Mouse (Mus musculus) midbrain, embryonic 10.5 days (tissue): ENCODE measurements around the gene Kcnk3. TPM values are rescaled to one million over a fixed set of nuclear protein-coding genes. Genes with fewer than 3 reads are reported as not detected.

Experiments
- DNase-seq: peaks from one replicate; pipeline ENCODE4 v3.0.0-alpha.2; 2017; ENCODE audit warnings: low spot score
- H3K27ac ChIP-seq: fragments of 300-500 bp; sonication (generic); replicated peaks from 2 replicates; pipeline ENCODE4 v1.5.1; 2016; ENCODE audit warnings: mild to moderate bottlenecking
- H3K27me3 ChIP-seq: fragments of 300-500 bp; sonication (generic); 2 replicates; pipeline ENCODE4 v1.6.1; 2016; ENCODE audit warnings: low read depth, mild to moderate bottlenecking; ENCODE audit not compliant: poor library complexity, severe bottlenecking
- H3K36me3 ChIP-seq: fragments of 300-500 bp; sonication (generic); 2 replicates; pipeline ENCODE4 v1.6.1; 2016; ENCODE audit warnings: mild to moderate bottlenecking, moderate library complexity
- H3K4me1 ChIP-seq: fragments of 300-500 bp; sonication (generic); 2 replicates; pipeline ENCODE4 v1.6.1; 2016
- H3K4me3 ChIP-seq: fragments of 300-500 bp; sonication (generic); 2 replicates; pipeline ENCODE4 v1.5.1; 2016; ENCODE audit warnings: mild to moderate bottlenecking, moderate library complexity
- H3K9me3 ChIP-seq: fragments of 300-500 bp; sonication (generic); replicated peaks from 2 replicates; pipeline ENCODE4 v1.6.1; 2016; ENCODE audit warnings: mild to moderate bottlenecking
- WGBS: fragments of 180-500 bp; shearing (Covaris S2); methylation state at CpG from one replicate; pipeline ENCODE4 v1.1.7; 2016; 5-methylcytosine and 5-hydroxymethylcytosine counted together
- polyA plus RNA-seq: library from polyadenylated mRNA; unstranded; fragments of >200 nt; fragmentation: Nextera tagmentation; extraction: Ambion mirVana; gene quantifications from 2 replicates; pipeline ENCODE4 v1.2.1, GENCODE M21; 2016

The Kcnk3 gene
- polyA plus RNA-seq, 1 experiment from 2014 or later, result 0.12 TPM

DNA sequence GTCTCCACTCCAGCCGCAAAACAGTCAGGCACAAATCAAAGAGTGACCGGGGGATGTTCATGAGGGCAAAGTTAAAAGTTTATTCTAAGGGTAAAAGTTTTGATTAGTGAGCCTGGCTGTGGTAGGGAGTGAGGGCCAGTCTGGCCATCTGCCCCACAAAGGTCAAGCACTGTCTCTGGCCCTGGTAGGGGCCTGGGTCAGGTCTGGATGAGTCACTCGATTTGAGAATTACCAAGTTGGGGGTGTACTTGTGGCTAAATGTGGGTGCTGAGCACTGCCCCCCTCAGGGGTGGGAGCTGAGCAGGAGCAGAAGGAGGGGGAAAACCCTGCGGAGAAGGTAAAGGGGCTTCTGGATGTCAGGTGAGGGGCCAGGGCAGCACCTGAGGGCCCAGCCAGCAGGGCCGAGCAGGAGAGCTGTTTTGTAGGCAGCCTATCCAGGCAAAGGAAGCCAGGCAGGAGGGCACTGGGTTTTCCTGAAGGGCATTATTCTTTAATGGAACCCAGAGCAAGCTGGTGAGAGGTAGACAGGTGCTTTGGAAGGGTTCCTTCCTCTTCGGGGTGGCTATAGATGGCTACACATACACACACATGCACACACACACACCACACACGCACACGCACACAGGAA, 30.5 kb downstream of the Kcnk3 start:
- H3K27me3 ChIP-seq, result peaks cover 69% of the 10 kb centered on the region
- 82% methylated on average over 8 of the region's 8 CpGs for WGBS
- DNase-seq, result no peak

DNA sequence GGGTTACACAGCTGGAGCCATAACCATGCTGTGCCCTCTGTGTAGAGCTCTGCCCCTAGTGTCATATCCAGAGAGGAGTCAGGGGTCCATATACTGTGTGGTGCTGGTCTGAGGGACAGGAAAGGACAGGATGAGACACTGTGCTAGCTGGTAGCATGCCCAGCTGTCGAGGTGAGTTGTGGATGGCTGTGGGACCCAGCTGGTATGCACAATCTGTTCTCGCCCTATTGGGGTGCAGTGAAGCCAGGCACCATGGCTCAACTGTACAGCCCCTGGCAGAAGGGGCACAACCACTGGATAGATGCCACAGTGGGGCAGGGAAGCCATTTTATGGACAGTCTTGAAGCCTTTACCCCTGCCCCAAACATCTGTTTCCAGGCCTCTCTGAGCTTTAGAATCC, 31.2 kb downstream of the Kcnk3 start:
- no peak for DNase-seq
- no peaks in the 10 kb centered on the region for H3K9me3 ChIP-seq
- 65% methylated on average over 2 of the region's 2 CpGs for WGBS
- peaks cover 75% of the 10 kb centered on the region for H3K27me3 ChIP-seq
- no peak overlapping the region for H3K27ac ChIP-seq
- H3K4me1 ChIP-seq, result peaks cover 25% of the 10 kb centered on the region
- H3K36me3 ChIP-seq, result no peaks in the 10 kb centered on the region
- H3K4me3 ChIP-seq, result no peak overlapping the region

More for the DNA sequence above, 30.5 kb downstream of the Kcnk3 start:
- H3K36me3 ChIP-seq, result no peaks in the 10 kb centered on the region
- H3K4me3 ChIP-seq, result no peak overlapping the region
- H3K9me3 ChIP-seq, result no peaks in the 10 kb centered on the region
- peaks cover 27% of the 10 kb centered on the region for H3K4me1 ChIP-seq
- H3K27ac ChIP-seq, result no peak overlapping the region

DNA sequence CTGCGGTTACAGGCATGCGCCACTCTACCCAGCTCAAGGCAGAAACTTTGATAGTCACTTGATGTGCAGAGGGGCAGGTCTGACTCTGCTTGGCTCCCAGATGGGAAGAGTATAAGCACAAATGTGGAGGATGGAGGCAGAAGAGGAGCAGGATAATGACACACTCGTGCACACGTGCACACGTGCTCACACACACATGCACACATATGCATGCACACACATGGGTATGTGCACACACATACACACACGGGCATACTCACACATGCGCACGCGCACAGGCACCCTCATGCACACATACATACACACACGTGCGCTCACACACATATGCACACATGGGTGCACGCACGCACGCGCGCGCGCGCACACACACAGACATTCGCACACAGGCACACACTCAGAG, 32.6 kb downstream of the Kcnk3 start:
- Histone ChIP-seq H3K4me3 (no peak overlapping the region), H3K9me3 (no peaks in the 10 kb centered on the region), H3K27ac (no peak overlapping the region), H3K36me3 (no peaks in the 10 kb centered on the region), H3K4me1 (peaks cover 25% of the 10 kb centered on the region), H3K27me3 (peaks cover 77% of the 10 kb centered on the region)
- no peak for DNase-seq
- 98% methylated on average over 20 of the region's 20 CpGs for WGBS

DNA sequence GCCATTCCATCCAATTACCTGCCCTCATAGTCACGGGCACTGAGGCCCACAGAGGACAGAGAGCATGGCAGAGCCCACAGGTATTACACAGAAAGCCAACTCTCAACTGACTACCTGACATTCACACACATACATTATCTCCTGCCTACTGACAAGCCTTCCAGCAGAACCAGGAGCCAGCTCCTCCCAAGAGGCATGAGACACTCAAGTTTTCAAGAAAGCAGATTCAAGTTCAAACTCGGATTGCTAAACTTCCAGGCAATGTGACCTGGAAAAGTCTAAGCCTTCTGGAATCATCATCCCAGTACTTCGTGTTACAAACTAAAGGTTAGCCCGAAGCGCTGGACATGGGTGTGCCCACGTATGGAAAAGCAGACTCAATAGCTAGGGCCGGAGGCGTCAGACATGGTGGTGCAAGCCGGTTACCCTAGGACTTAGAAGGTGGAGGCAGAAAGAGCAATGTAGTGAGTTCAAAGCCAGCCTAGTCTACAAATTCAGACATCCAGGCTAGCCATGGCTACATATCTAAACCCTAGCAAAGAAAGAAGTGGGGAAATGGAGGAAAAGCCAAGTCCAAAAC, 33.3 kb downstream of the Kcnk3 start:
- no peaks in the 10 kb centered on the region for H3K9me3 ChIP-seq
- no peak overlapping the region for H3K27ac ChIP-seq
- H3K36me3 ChIP-seq, result no peaks in the 10 kb centered on the region
- H3K4me1 ChIP-seq, result peaks cover 25% of the 10 kb centered on the region
- H3K27me3 ChIP-seq, result peaks cover 78% of the 10 kb centered on the region
- H3K4me3 ChIP-seq, result no peak overlapping the region
- no peak for DNase-seq
- WGBS, result 88% methylated on average over 9 of the region's 9 CpGs

DNA sequence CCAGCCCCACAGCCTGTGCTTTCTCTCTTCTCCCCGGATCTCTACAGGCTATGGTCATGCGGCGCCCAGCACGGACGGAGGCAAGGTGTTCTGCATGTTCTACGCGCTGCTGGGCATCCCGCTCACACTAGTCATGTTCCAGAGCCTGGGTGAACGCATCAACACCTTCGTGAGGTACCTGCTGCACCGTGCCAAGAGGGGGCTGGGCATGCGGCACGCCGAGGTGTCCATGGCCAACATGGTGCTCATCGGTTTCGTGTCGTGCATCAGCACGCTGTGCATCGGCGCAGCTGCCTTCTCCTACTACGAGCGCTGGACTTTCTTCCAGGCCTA, 33.8 kb downstream of the Kcnk3 start:
- H3K4me1 ChIP-seq, result peaks cover 22% of the 10 kb centered on the region
- no peak overlapping the region; the same call in 1 of the 2 replicates for H3K27ac ChIP-seq
- H3K4me3 ChIP-seq, result peak overlapping the region; percentile 58
- H3K36me3 ChIP-seq, result no peaks in the 10 kb centered on the region
- 43% methylated on average over 22 of the region's 22 CpGs for WGBS
- no peaks in the 10 kb centered on the region for H3K9me3 ChIP-seq
- DNase-seq, result no peak
- H3K27me3 ChIP-seq, result peaks cover 78% of the 10 kb centered on the region

DNA sequence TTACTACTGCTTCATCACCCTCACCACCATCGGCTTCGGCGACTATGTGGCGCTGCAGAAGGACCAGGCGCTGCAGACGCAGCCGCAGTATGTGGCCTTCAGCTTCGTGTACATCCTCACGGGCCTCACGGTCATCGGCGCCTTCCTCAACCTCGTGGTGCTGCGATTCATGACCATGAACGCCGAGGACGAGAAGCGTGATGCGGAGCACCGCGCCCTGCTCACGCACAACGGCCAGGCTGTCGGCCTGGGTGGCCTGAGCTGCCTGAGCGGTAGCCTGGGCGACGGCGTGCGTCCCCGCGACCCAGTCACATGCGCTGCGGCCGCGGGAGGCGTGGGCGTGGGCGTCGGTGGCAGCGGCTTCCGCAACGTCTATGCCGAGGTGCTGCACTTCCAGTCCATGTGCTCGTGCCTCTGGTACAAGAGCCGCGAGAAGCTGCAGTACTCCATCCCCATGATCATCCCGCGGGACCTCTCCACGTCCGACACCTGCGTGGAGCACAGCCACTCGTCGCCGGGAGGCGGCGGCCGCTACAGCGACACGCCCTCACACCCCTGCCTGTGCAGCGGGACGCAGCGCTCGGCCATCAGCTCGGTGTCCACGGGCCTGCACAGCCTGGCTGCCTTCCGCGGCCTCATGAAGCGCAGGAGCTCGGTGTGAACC, 34.3 kb downstream of the Kcnk3 start:
- DNase-seq, result peak; percentile 59
- Histone ChIP-seq H3K4me1 (peaks cover 22% of the 10 kb centered on the region), H3K27ac (peak overlapping the region; percentile 52), H3K36me3 (no peaks in the 10 kb centered on the region), H3K27me3 (peaks cover 78% of the 10 kb centered on the region), H3K9me3 (no peaks in the 10 kb centered on the region), H3K4me3 (peak overlapping the region; percentile 58)
- 2% methylated on average over 69 of the region's 69 CpGs for WGBS

DNA sequence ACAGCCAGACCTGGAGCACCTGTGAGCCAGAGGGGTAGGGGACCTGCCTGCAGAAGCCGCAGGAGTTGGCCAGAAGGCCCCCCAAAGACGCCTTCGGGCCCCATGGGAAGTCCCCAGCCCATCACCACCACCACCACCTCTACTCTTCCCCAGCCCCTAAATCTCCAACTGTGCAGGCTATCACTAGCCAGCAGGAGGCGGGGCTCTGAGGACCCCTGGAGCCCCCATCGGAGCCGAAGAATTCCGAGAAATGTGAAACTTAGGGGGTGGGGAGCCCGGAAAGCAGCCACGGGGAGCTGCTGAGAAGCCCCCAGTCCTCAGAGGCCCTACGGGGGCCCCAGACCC, 34.8 kb downstream of the Kcnk3 start:
- Histone ChIP-seq H3K4me3 (peak overlapping the region; percentile 58), H3K27ac (peak overlapping the region; percentile 52), H3K9me3 (no peaks in the 10 kb centered on the region), H3K4me1 (peaks cover 22% of the 10 kb centered on the region), H3K27me3 (peaks cover 77% of the 10 kb centered on the region), H3K36me3 (no peaks in the 10 kb centered on the region)
- WGBS, result 0% methylated on average over 10 of the region's 10 CpGs
- DNase-seq, result no peak

DNA sequence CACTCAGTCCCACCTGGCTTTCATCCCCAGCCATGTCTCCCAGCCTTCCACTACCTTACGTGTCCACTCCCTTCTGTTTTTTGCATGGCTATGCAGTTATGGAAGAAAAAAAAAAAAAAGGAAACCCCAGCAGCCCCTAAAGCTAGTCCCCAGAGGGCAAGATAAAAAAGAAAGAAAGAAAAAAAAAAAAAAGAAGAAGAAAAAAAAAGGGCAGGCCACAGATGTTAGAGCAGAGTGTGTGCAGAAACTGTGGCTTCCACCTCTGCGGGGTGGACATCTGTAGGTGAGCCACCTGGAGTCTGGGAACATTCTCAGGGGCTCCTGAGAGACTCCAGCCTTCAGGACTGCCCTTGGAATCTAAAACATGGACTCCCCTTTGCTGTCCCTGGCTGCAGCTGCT, 35.4 kb downstream of the Kcnk3 start:
- no peaks in the 10 kb centered on the region for H3K36me3 ChIP-seq
- peaks cover 71% of the 10 kb centered on the region for H3K27me3 ChIP-seq
- peaks cover 20% of the 10 kb centered on the region for H3K4me1 ChIP-seq
- no peak overlapping the region for H3K27ac ChIP-seq
- peak overlapping the region; percentile 58; the same call in 1 of the 2 replicates for H3K4me3 ChIP-seq
- DNase-seq, result no peak
- WGBS, result 45% methylated on average over 2 of the region's 2 CpGs
- no peaks in the 10 kb centered on the region for H3K9me3 ChIP-seq

DNA sequence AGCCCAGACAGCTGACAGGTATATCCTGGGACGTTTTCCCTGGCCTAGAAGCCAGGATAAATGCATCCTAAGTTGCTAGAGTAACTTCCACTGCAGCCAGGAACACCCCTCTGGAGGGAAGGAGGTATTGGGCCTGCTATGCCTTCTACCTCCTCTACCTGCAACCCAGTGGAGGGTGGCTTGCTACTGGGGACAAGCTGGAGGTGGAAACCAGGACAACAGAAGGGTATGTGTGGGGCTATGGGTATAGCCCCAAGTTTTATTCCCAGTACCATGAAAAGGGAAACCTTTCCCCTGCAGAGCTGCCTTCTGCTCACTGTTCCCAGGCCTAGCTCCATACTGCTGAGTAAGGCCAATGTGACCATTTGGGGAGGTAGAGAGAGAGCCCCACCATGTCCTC, 36.3 kb downstream of the Kcnk3 start:
- peaks cover 65% of the 10 kb centered on the region for H3K27me3 ChIP-seq
- 38% methylated on average over 1 of the region's 1 CpGs for WGBS
- DNase-seq, result no peak
- no peak overlapping the region for H3K27ac ChIP-seq
- no peak overlapping the region for H3K4me3 ChIP-seq
- H3K9me3 ChIP-seq, result no peaks in the 10 kb centered on the region
- H3K36me3 ChIP-seq, result no peaks in the 10 kb centered on the region
- H3K4me1 ChIP-seq, result peaks cover 20% of the 10 kb centered on the region

DNA sequence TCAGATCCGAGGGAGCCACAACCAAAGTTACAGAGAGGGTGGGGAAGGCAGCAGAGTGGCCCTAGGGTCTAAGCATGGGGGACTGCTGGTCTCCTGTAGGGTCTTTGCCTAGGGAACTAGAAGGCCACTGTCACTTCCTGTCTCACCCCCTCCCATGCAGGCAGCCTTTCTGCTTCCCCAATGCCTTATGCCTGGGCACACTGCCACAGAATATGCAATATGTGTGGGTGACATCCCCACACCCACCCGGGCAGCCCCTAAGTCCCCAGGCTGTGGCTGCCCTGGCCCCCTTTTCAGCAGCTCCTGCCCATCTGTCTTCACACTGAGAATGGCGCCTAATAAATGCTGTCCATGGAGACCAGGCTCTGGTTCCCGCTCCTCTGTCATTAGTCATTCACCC, 36.9 kb downstream of the Kcnk3 start:
- DNase-seq, result no peak
- no peaks in the 10 kb centered on the region for H3K36me3 ChIP-seq
- H3K27me3 ChIP-seq, result peaks cover 64% of the 10 kb centered on the region
- no peak overlapping the region for H3K27ac ChIP-seq
- 60% methylated on average over 4 of the region's 4 CpGs for WGBS
- H3K9me3 ChIP-seq, result no peaks in the 10 kb centered on the region
- no peak overlapping the region for H3K4me3 ChIP-seq
- peaks cover 20% of the 10 kb centered on the region for H3K4me1 ChIP-seq

DNA sequence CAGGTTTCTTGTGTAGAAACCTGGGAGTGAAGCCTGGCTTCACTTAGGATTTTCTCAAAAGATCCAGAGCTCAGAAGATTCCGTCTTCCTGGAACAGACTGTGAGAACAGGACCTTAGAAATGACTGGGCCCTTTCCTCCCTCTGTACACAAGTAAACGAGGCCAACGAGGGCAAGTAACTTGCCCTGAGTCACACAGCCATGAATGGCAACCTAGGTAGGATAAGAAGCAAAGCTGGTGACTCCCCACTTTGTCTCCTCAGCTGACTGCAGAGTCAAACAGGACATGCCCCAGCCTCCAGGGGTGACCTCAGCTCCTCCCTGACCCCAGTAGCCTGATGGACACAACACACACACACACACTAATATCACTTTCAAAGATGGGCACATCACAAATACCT, 37.4 kb downstream of the Kcnk3 start:
- DNase-seq, result no peak
- peaks cover 20% of the 10 kb centered on the region for H3K4me1 ChIP-seq
- no peak overlapping the region for H3K4me3 ChIP-seq
- peaks cover 61% of the 10 kb centered on the region for H3K27me3 ChIP-seq
- H3K27ac ChIP-seq, result no peak overlapping the region
- WGBS, result 85% methylated on average over 3 of the region's 3 CpGs
- H3K9me3 ChIP-seq, result no peaks in the 10 kb centered on the region
- no peaks in the 10 kb centered on the region for H3K36me3 ChIP-seq

DNA sequence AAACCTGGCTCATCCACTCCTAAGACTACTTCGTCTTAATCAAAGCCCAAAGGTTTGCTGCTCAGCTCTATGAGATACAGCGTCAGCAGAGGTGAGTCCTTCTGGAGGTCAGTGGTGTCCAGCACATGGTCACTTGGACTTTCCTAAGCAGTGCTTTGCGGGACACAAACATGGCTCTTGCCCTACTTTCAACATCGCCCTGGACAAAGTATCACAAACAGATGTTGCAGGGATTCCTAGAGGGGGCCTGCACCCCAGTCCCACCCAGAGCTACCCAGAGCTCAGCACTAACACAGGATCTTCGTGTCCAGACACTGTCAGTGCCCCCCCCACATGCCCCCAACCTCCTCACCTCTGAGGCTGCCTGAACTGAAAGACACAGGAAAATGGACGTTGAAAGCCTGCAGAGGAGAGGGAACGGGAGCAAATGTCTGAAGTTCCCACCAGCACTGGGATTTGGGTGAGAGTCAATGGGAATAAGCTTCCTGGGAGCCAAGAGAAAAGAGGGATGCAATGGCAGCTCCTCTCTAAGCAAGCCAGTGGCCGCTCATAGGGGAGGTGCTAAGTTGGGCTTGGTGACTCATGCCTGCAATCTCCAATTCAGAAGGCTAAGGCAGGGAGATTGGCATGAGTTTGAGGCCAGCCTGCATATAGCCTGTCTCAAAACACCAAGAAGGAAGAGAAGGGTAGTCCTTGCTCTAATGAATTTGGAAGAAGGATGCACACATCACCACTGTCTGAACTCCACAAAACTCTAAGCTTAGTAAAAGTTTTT, 38.5 kb downstream of the Kcnk3 start:
- Histone ChIP-seq H3K9me3 (no peaks in the 10 kb centered on the region), H3K36me3 (no peaks in the 10 kb centered on the region), H3K27ac (no peak overlapping the region), H3K4me1 (peaks cover 20% of the 10 kb centered on the region), H3K4me3 (no peak overlapping the region), H3K27me3 (peaks cover 49% of the 10 kb centered on the region)
- no peak for DNase-seq
- WGBS, result 79% methylated on average over 8 of the region's 8 CpGs

DNA sequence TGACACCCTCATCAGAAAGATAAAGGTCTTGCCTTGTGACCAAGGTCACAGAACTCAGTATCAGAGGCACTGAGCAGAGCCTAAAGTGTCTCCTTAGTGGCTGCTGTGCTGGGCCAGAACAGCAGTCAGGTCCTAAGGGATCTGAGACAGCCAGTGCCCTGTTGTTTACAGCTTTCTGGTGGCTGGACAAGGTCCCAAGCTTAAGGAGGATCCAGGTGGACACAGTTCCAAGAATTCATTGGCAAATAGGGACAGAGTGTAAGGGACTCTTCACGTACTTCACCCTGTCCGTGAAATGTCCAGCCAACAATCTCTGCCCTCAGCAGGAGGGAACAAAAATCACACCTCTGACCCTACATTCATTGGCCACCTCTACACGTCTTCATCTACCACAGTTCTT, 40.5 kb downstream of the Kcnk3 start:
- Histone ChIP-seq H3K4me1 (0 out of 2 replicates have a peak, but pooled peaks cover 3% of the 10 kb centered on the region), H3K36me3 (no peaks in the 10 kb centered on the region), H3K27ac (no peak overlapping the region), H3K4me3 (no peak overlapping the region), H3K27me3 (peaks cover 30% of the 10 kb centered on the region), H3K9me3 (no peaks in the 10 kb centered on the region)
- 80% methylated on average over 3 of the region's 3 CpGs for WGBS
- DNase-seq, result no peak
